Mouse (Mus musculus) heart, postnatal 14 days (tissue): ENCODE results near the gene Gm20547. TPM values are rescaled to one million over a fixed set of nuclear protein-coding genes. Genes with fewer than 3 reads are reported as not detected.
"Not testable (repeated sequence)": the region's sequence is repeated elsewhere in the genome, so short reads cannot be mapped to it uniquely, and the experiment has no call there.

Experiments used
- DNase-seq, 2 experiments: peaks; one replicate each; pipeline ENCODE4 v3.0.0; 2021 to 2022
- intact Hi-C: fragments of 180-260 bp; cut with DNase I; formaldehyde crosslinking; loops from one replicate; pipeline ENCODE4 v1.15.1; 2025
- microRNA-seq, 2 experiments: library from miRNA; unstranded; fragments of <30 nt; microRNA quantifications; one replicate each; pipeline ENCODE4 v1.2.0; 2021 to 2022
- total RNA-seq, 2 experiments: library from RNA; stranded (reverse); gene quantifications; 2 replicates each; pipeline ENCODE4 v1.2.3; 2021

Gene Gm20547
- total RNA-seq, 2 experiments from 2014 or later = not detected

DNA sequence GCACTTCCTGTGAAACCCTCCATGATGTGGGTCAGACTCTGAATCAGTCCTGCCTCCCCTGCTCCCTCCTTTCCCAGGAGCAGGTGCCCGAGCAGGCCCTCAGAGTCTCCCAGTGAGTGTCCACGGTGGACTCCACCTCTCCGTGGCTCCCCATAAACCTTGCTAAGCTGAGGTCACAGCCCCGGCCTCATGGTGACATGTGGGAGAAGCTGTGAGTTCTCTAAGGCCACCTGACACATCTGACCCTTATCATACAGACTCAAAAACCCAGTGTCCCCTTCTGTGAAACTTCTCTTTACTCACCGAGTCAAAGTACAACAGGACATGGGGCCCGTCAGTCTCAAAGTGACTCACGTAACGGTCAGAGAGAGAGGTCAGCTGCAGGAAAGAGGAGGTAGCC, 71.0 kb downstream of the Gm20547 start:
- intact Hi-C loops = loop anchor here (5.0 kb wide), 2 partner anchors 79 to 159 kb away; no protein-coding TSS in a partner anchor
- not testable (repeated sequence) for DNase-seq

DNA sequence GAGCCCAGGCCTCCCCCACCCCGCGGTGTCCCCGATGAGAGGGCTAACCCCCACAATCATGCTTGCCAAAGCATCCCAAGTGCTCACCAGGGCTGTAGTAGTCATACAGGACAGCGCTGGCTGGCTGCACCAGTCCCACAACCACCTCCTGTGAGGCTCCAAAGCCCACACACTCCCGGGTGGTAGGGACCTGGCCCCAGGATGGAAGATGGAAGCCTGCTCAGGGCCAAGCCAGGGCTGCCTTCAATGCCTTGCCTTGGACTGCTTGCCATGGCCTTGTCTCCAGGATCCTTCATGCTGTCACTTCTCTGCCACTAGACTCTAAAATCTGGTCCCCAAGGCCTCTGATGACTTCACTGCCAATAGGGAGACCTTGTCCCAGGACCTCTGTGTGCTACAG, 71.4 kb downstream of the Gm20547 start:
- intact Hi-C loops = loop anchor here (5.0 kb wide), 2 partner anchors 78 to 158 kb away; no protein-coding TSS in a partner anchor
- DNase-seq = not testable (repeated sequence)

DNA sequence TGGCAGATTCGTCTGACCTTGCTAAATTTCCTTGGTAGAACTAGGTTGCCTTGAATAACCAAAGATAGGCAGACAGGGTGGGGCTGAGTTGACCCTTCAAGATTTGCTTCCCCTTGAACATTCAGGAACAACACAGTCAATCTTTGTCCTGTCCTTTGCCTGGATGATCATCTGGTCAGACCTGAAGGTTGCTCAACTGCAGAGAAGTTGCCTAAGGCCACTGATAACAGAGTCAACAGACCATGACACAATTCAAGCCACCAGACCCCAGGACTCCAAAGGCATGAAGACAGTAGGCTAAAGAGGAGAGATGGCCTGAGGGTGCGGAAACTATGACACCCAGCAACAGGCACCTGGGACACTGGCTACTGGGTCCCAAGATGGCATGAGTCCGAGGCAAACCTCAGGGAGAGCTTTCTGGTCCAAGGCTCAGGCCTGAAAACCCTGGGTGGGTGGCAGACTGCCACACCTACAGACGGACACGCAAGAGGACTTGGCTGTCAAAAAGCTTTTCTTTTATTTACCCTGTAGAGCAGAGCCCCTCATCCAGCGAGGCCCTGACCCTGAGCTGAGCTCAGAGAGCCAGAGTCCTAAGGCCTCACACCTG, 73.1 kb downstream of the Gm20547 start:
- no peak for DNase-seq
- intact Hi-C loops = no loop called here

DNA sequence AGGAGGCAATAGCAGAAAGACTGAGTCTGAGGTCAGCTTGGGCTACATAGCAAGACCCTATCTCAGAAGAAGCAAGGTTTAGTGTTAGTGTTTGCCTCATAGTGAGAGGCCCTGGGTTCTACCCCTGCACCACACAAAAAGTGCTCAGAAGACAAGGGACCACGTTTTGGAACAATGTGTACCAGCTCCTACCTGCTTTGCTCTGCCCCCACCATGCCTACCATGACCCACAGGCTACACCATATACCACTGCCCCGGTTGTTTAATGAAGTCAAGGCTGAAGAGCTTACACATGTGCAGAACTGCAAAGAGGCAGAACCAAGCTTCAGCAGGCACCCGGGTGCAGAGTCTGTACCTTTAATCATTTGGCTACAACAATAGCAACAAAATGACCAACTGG, 74.7 kb downstream of the Gm20547 start:
- no peak for DNase-seq
- intact Hi-C loops = no loop called here

Small RNAs within 50 kb of the gene (microRNA-seq; reads per million reads assigned to microRNA genes)
- gene Mir6970 (0 to 1.2 reads per million in 2 experiments), gene Mir6971 (1.6 to 3.7 reads per million in 2 experiments), gene Mir6972 (0 reads per million in 2 experiments)

Other genes with a start within 250 kb of the Gm20547 start
- 1 to 10 TPM; 8.2 to 8.3 TPM for gene Fkbpl, start 237.3 kb downstream of the Gm20547 start, total RNA-seq
- gene Atf6b, start 234.9 kb downstream of the Gm20547 start, total RNA-seq = 10 to 100 TPM; 18.0 to 19.0 TPM
- gene Tnxb, start 211.5 kb downstream of the Gm20547 start, total RNA-seq = 10 to 100 TPM; 48.6 to 56.7 TPM
- gene C4b, start 138.2 kb downstream of the Gm20547 start, total RNA-seq = 10 to 100 TPM; 17.9 to 21.3 TPM
- not detected for gene Cyp21a1, start 77.5 kb downstream of the Gm20547 start, total RNA-seq
- 10 to 100 TPM; 10.7 to 13.5 TPM for gene Stk19, start 45.1 kb downstream of the Gm20547 start, total RNA-seq
- 10 to 100 TPM; 17.5 to 18.2 TPM for gene Dxo, start 45.0 kb downstream of the Gm20547 start, total RNA-seq
- gene Skiv2l, start 31.8 kb downstream of the Gm20547 start, total RNA-seq = 10 to 100 TPM; 25.0 to 25.4 TPM
- gene Nelfe, start 31.7 kb downstream of the Gm20547 start, total RNA-seq = 10 to 100 TPM; 13.1 to 15.5 TPM
- gene Cfb, start 19.5 kb downstream of the Gm20547 start, total RNA-seq = 1 to 10 TPM; 6.3 to 7.8 TPM
- 1 to 10 TPM; 5.1 to 6.1 TPM for gene Zbtb12, start 2.6 kb downstream of the Gm20547 start, total RNA-seq
- 1 to 10 TPM; 4.3 to 6.0 TPM for gene C2, start 16.2 kb upstream of the Gm20547 start, total RNA-seq
- 10 to 100 TPM; 45.2 to 49.4 TPM for gene Ehmt2, start 16.4 kb upstream of the Gm20547 start, total RNA-seq
- gene Slc44a4, start 32.4 kb upstream of the Gm20547 start, total RNA-seq = under 1 TPM in 1 of 2 experiments, not detected in 1; 0.17 TPM
- 10 to 100 TPM; 14.0 to 14.6 TPM for gene Neu1, start 49.2 kb upstream of the Gm20547 start, total RNA-seq
- 1 to 10 TPM; 3.8 to 3.9 TPM for gene Hspa1b, start 77.2 kb upstream of the Gm20547 start, total RNA-seq
- gene Gm20481, start 87.9 kb upstream of the Gm20547 start, total RNA-seq = not detected
- 1 to 10 TPM; 2.3 to 3.3 TPM for gene Hspa1a, start 90.1 kb upstream of the Gm20547 start, total RNA-seq
- 1 to 10 TPM; 2.7 to 4.7 TPM for gene Hspa1l, start 90.7 kb upstream of the Gm20547 start, total RNA-seq
- 10 to 100 TPM; 19.2 to 25.0 TPM for gene Lsm2, start 99.8 kb upstream of the Gm20547 start, total RNA-seq
- gene Vars, start 118.9 kb upstream of the Gm20547 start, total RNA-seq = 10 to 100 TPM; 24.5 to 26.0 TPM
- 1 to 10 TPM; 5.3 to 5.9 TPM for gene Vwa7, start 134.5 kb upstream of the Gm20547 start, total RNA-seq
- gene Sapcd1, start 146.0 kb upstream of the Gm20547 start, total RNA-seq = under 1 TPM; 0.34 to 0.48 TPM
- gene Msh5, start 164.7 kb upstream of the Gm20547 start, total RNA-seq = 1 to 10 TPM; 1.6 to 2.0 TPM
- 10 to 100 TPM; 61.6 to 72.9 TPM for gene Clic1, start 167.9 kb upstream of the Gm20547 start, total RNA-seq
- gene Ddah2, start 177.0 kb upstream of the Gm20547 start, total RNA-seq = 10 to 100 TPM; 49.3 to 50.0 TPM
- not detected for gene Ly6g6c, start 183.3 kb upstream of the Gm20547 start, total RNA-seq
- gene Mpig6b, start 184.1 kb upstream of the Gm20547 start, total RNA-seq = under 1 TPM; 0.61 to 0.74 TPM
- gene Ly6g6e, start 194.9 kb upstream of the Gm20547 start, total RNA-seq = not detected
- gene Ly6g6d, start 196.0 kb upstream of the Gm20547 start, total RNA-seq = 1 to 10 TPM in 1 of 2 experiments, under 1 TPM in 1; 0.67 to 3.3 TPM
- not detected for gene Ly6g6f, start 203.6 kb upstream of the Gm20547 start, total RNA-seq
- 10 to 100 TPM; 53.7 to 56.7 TPM for gene Abhd16a, start 207.2 kb upstream of the Gm20547 start, total RNA-seq
- not detected for gene Ly6g5c, start 226.2 kb upstream of the Gm20547 start, total RNA-seq
- gene Ly6g5b, start 233.4 kb upstream of the Gm20547 start, total RNA-seq = under 1 TPM in 1 of 2 experiments, not detected in 1; 0.41 TPM
- 1 to 10 TPM; 7.0 to 7.7 TPM for gene Gpank1, start 239.4 kb upstream of the Gm20547 start, total RNA-seq
- 100 to 1,000 TPM; 172 to 176 TPM for gene Csnk2b, start 240.0 kb upstream of the Gm20547 start, total RNA-seq
- gene D17H6S53E, start 244.3 kb upstream of the Gm20547 start, total RNA-seq = 10 to 100 TPM; 28.0 to 29.6 TPM